In genomic region chr11:87085461-87085860, GRCm38 (mm10) we compare ENCODE assay signal across 9 mouse cellular contexts. TPM values are rescaled to one million over a fixed set of nuclear protein-coding genes. Genes with fewer than 3 reads are reported as not detected.
DNase-seq lines count a peak whose midpoint lies in the region; ATAC-seq and TF ChIP-seq lines count a peak whose summit lies in the region.
"Had no signal": no experiment of that assay in that cellular context is flagged by ENCODE, and none has a peak within 500 bp of the region (broad histone marks: within the 10 kb centered on the region; RNA-seq: fewer than 3 reads in every experiment).

No protein-coding gene starts in this region.

- H3K27me3 ChIP-seq in embryonic facial prominence, embryonic 15.5 days, result no peaks in the 10 kb centered on the region
- H3K27me3 ChIP-seq in limb, embryonic 10.5 days (ENCODE audit: low read depth, poor library complexity, severe bottlenecking), result no peaks in the 10 kb centered on the region
- H3K27me3 ChIP-seq in neural tube, embryonic 15.5 days (replicated peaks), result no peaks in the 10 kb centered on the region

- WGBS in embryonic facial prominence, embryonic 15.5 days, result 86% methylated on average over 13 of the region's 13 CpGs
- WGBS in limb, embryonic 10.5 days, result 91% methylated on average over 13 of the region's 13 CpGs
- WGBS in neural tube, embryonic 15.5 days, result 91% methylated on average over 13 of the region's 13 CpGs

- DNase-seq in left cerebral cortex, adult 2 months (ENCODE audit: extremely low spot score in 1 of 2, low spot score in 2 of 2), result no peak
- DNase-seq in left cerebral cortex, adult 11 months (ENCODE audit: low spot score), result no peak
- no peak for DNase-seq in limb, embryonic 10.5 days (ENCODE audit: low spot score)
- DNase-seq in thymus, postnatal 25 days, result no peak
- DNase-seq in right cerebral cortex, postnatal 4 days, result no peak
- no peak for DNase-seq in urinary bladder, postnatal 10 days (ENCODE audit: low spot score)
- DNase-seq: gastrocnemius, postnatal 14 days had no signal

- no peak overlapping the region for H3K9ac ChIP-seq in embryonic facial prominence, embryonic 15.5 days
- H3K9ac ChIP-seq in neural tube, embryonic 15.5 days (replicated peaks), result peak overlapping the region; percentile 63; the same call in 1 of the 2 replicates

- TF ChIP-seq CTCF in left cerebral cortex, adult 2 months (IDR thresholded peaks at IDR 0.05), result no peak

- no peak overlapping the region for H3K27ac ChIP-seq in left cerebral cortex, adult 2 months
- H3K27ac ChIP-seq in embryonic facial prominence, embryonic 15.5 days (replicated peaks), result no peak overlapping the region
- H3K27ac ChIP-seq in limb, embryonic 10.5 days, result no peak overlapping the region
- H3K27ac ChIP-seq in neural tube, embryonic 15.5 days (replicated peaks), result no peak overlapping the region

- peak overlapping the region; percentile 72 for H3K4me2 ChIP-seq in embryonic facial prominence, embryonic 15.5 days (replicated peaks)
- peak overlapping the region; percentile 95 for H3K4me2 ChIP-seq in neural tube, embryonic 15.5 days

- H3K9me3 ChIP-seq in embryonic facial prominence, embryonic 15.5 days (replicated peaks), result no peaks in the 10 kb centered on the region
- no peaks in the 10 kb centered on the region for H3K9me3 ChIP-seq in limb, embryonic 10.5 days (replicated peaks)
- no peaks in the 10 kb centered on the region for H3K9me3 ChIP-seq in neural tube, embryonic 15.5 days (replicated peaks)

- intact Hi-C loops in left cerebral cortex, adult 2 months (cut with DNase I), result no loop called here

- peaks cover 34% of the 10 kb centered on the region for H3K36me3 ChIP-seq in embryonic facial prominence, embryonic 15.5 days
- H3K36me3 ChIP-seq in limb, embryonic 10.5 days, result peaks cover 70% of the 10 kb centered on the region
- peaks cover 29% of the 10 kb centered on the region for H3K36me3 ChIP-seq in neural tube, embryonic 15.5 days

- peaks cover 21% of the 10 kb centered on the region for H3K4me1 ChIP-seq in embryonic facial prominence, embryonic 15.5 days
- H3K4me1 ChIP-seq in limb, embryonic 10.5 days, result peaks cover 28% of the 10 kb centered on the region
- peaks cover 42% of the 10 kb centered on the region for H3K4me1 ChIP-seq in neural tube, embryonic 15.5 days

- peak overlapping the region; percentile 76 for H3K4me3 ChIP-seq in left cerebral cortex, adult 2 months
- H3K4me3 ChIP-seq in embryonic facial prominence, embryonic 15.5 days (replicated peaks), result peak overlapping the region; percentile 94
- H3K4me3 ChIP-seq in limb, embryonic 10.5 days, result peak overlapping the region; percentile 95
- H3K4me3 ChIP-seq in neural tube, embryonic 15.5 days (replicated peaks), result peak overlapping the region; percentile 56

- ATAC-seq in embryonic facial prominence, embryonic 15.5 days (ENCODE audit: insufficient number of reproducible peaks, low FRiP score, low TSS enrichment, low read depth), result no peak
- no peak for ATAC-seq in neural tube, embryonic 15.5 days (ENCODE audit: low FRiP score)

RNA-seq across cellular contexts. Expression of gene Smg8, which starts 1.1 kb away (rescaled TPM):
- 10 to 100 TPM; 16.3 to 16.5 TPM for total RNA-seq in left cerebral cortex, adult 2 months (2021)
- 18.5 and 19.4 TPM in 2 replicates for polyA plus RNA-seq in embryonic facial prominence, embryonic 15.5 days (2015; fragmentation: Nextera tagmentation; extraction: Ambion mirVana)
- polyA plus RNA-seq in limb, embryonic 10.5 days (2016; fragmentation: Nextera tagmentation; extraction: Ambion mirVana), result 28.0 and 31.8 TPM in 2 replicates
- polyA plus RNA-seq in neural tube, embryonic 15.5 days (2015; fragmentation: Nextera tagmentation; extraction: Ambion mirVana), result 18.6 and 19.5 TPM in 2 replicates

RNA-seq across cellular contexts. Expression of gene Gdpd1, which starts 11.6 kb away (rescaled TPM):
- 10 to 100 TPM; 40.1 to 42.4 TPM for total RNA-seq in left cerebral cortex, adult 2 months (2021)
- 22.1 and 26.8 TPM in 2 replicates for polyA plus RNA-seq in embryonic facial prominence, embryonic 15.5 days (2015; fragmentation: Nextera tagmentation; extraction: Ambion mirVana)
- 16.6 and 25.9 TPM in 2 replicates for polyA plus RNA-seq in limb, embryonic 10.5 days (2016; fragmentation: Nextera tagmentation; extraction: Ambion mirVana)
- polyA plus RNA-seq in neural tube, embryonic 15.5 days (2015; fragmentation: Nextera tagmentation; extraction: Ambion mirVana), result 131 and 160 TPM in 2 replicates

RNA-seq across cellular contexts. Expression of gene Prr11, which starts 23.0 kb away (rescaled TPM):
- total RNA-seq in left cerebral cortex, adult 2 months (2021), result under 1 TPM; 0.18 to 0.37 TPM
- polyA plus RNA-seq in embryonic facial prominence, embryonic 15.5 days (2015; fragmentation: Nextera tagmentation; extraction: Ambion mirVana), result 7.5 and 8.8 TPM in 2 replicates
- 14.7 and 15.7 TPM in 2 replicates for polyA plus RNA-seq in limb, embryonic 10.5 days (2016; fragmentation: Nextera tagmentation; extraction: Ambion mirVana)
- 2.1 and 3.6 TPM in 2 replicates for polyA plus RNA-seq in neural tube, embryonic 15.5 days (2015; fragmentation: Nextera tagmentation; extraction: Ambion mirVana)

RNA-seq across cellular contexts. Expression of gene Ska2, which starts 23.6 kb away (rescaled TPM):
- total RNA-seq in left cerebral cortex, adult 2 months (2021), result 10 to 100 TPM in 1 of 2 experiments, 1 to 10 TPM in 1; 9.8 to 14.1 TPM
- polyA plus RNA-seq in embryonic facial prominence, embryonic 15.5 days (2015; fragmentation: Nextera tagmentation; extraction: Ambion mirVana), result 46.5 and 48.4 TPM in 2 replicates
- 90.1 and 113 TPM in 2 replicates for polyA plus RNA-seq in limb, embryonic 10.5 days (2016; fragmentation: Nextera tagmentation; extraction: Ambion mirVana)
- polyA plus RNA-seq in neural tube, embryonic 15.5 days (2015; fragmentation: Nextera tagmentation; extraction: Ambion mirVana), result 32.8 and 38.2 TPM in 2 replicates

RNA-seq across cellular contexts. Expression of gene Trim37, which starts 41.4 kb away (rescaled TPM):
- total RNA-seq in left cerebral cortex, adult 2 months (2021), result 100 to 1,000 TPM; 231 TPM
- polyA plus RNA-seq in embryonic facial prominence, embryonic 15.5 days (2015; fragmentation: Nextera tagmentation; extraction: Ambion mirVana), result 25.8 and 28.5 TPM in 2 replicates
- 42.7 and 46.5 TPM in 2 replicates for polyA plus RNA-seq in limb, embryonic 10.5 days (2016; fragmentation: Nextera tagmentation; extraction: Ambion mirVana)
- 71.4 and 79.3 TPM in 2 replicates for polyA plus RNA-seq in neural tube, embryonic 15.5 days (2015; fragmentation: Nextera tagmentation; extraction: Ambion mirVana)
